Mouse (Mus musculus) bone marrow macrophage, adult 2 months (primary cell): ENCODE results near the gene Atg5.

ENCODE experiments used
- CTCF ChIP-seq: IDR thresholded peaks from 2 replicates; pipeline ENCODE4 v1.5.1; 2012; ENCODE audit warnings: low read depth, mild to moderate bottlenecking, low read length, moderate library complexity
- POLR2A ChIP-seq: IDR thresholded peaks from 2 replicates; pipeline ENCODE4 v1.6.1; 2012; ENCODE audit warnings: mild to moderate bottlenecking, low read depth, low read length, borderline replicate concordance

- no peak for TF ChIP-seq CTCF
- TF ChIP-seq POLR2A: no peak
Observed at GRCm38 (mm10) chr10:44299165-44299564, 31.0 kb downstream of the Atg5 start.
